Mouse (Mus musculus): Measurements from ENCODE around the gene Rem1.
"Not testable (repeated sequence)": the region's sequence is repeated elsewhere in the genome, so short reads cannot be mapped to it uniquely, and the experiment has no call there.

Gene Rem1

GRCm38 (mm10) chr2:152628066-152628465, 1.3 kb downstream of the Rem1 start:
- no peak for DNase-seq (ENCODE audit: extremely low read depth, insufficient read length, low spot score)

DNA sequence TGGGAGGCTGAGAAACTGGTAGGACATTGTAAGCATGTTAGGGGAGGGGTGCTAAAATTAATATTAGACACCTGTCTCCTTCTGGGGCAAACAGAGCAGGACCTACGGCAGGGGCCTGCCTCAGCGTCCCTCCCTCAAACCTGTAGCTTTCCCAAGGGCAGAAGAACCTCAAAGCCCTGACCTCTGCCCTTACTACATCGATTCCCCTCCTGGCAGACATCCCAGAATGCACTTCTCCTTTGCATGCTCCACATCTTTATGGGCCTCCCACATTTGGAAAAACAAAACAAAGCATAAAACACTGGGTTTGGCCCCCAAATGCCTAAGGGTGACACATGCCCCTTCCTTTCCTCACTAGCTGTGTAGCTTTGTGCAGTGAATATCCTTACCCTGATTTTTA, 2.5 kb downstream of the Rem1 start:
- DNase-seq (ENCODE audit: extremely low read depth, insufficient read length, low spot score) = no peak

GRCm38 (mm10) chr2:152629904-152630303, 3.2 kb downstream of the Rem1 start:
- DNase-seq (ENCODE audit: extremely low read depth, insufficient read length, low spot score) = no peak

GRCm38 (mm10) chr2:152633334-152633733, 6.6 kb downstream of the Rem1 start:
- no peak for DNase-seq (ENCODE audit: extremely low read depth, insufficient read length, low spot score)

DNA sequence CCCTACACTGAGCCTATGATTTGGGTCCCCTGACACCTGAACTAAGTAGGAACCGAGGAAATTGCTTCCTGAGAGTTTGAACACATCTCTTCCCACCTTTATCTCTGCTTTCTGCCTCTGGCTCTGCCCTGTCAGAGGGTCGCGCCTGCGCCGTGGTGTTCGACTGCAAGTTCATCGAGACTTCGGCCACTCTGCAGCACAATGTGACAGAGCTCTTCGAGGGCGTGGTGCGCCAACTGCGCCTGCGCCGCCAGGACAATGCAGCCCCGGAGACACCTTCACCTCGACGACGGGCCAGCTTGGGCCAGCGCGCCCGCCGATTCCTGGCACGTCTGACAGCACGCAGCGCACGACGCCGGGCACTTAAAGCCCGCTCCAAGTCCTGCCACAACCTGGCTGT, 7.6 kb downstream of the Rem1 start:
- no peak for DNase-seq (ENCODE audit: extremely low read depth, insufficient read length, low spot score)

DNA sequence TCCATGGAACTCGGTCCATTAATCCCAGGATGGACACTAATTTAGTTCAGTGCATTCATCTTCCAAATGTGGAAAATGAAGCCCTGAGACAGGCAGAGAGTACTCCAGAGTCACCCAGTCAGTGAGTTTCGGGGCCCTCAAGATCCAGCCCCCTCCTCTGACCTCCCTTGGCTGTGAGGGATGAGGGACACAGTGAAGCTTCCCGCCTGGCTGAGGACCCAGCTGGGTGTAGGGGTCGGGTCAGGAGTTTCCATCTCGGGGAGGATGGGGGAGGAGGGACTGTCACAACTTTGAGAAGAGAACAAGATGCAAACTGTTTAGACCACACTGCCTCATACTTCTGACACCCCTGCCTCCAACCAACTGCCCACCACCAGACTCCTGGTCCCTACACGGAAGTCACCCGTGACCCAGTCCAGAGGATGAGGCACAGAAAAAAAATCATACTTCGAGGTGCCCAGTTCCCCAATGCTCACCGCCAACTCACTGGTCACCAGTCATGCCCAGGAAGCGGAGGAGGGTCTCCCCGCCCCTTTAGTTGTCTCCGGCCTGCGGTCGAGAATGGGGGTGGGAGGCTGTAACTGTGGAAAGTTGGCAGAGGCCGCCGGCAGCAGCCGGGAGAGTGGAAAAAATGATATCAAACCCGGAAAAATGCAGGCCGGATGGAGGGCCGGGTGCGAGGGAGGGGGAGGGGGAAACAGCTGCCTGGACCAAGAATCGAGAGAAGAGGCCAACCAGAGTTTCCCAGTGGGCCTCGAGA, 9.7 kb downstream of the Rem1 start:
- no peak for DNase-seq (ENCODE audit: extremely low read depth, insufficient read length, low spot score)

DNA sequence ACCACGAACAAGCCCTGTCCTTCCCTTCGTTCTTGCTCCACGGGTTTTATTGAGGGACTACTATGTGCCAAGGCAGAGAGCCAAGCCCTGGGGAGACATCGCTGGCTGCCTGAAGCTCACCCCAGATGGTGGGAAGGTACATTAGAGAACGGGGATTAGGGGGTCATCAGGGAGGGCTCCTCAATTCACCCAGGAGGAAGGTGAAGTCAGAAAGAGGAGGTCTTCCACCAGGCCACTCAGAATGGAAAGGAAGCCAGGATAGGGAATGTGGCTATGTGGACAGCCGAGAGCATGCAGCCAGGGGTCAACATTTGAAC, 10.2 kb downstream of the Rem1 start:
- no peak for DNase-seq (ENCODE audit: extremely low read depth, insufficient read length, low spot score)

DNA sequence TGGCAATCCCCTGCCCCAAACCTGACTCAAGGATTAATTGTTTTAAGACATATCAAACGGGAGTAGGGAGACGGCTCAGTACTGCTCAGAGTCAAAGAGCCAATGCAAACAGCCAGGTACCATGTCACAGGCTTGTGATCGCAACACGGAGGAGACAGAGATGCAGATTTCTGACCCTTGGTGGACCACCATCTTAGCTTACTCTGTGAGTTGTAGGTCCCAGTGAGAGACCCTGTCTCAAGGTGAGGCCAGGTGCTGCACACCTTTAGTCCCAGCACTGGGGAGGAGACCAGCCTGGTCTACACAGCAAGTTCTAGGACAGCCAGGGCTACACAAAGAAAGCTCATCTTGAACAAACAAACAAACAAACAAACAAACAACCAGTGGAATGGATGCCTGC, 10.6 kb downstream of the Rem1 start:
- DNase-seq (ENCODE audit: extremely low read depth, insufficient read length, low spot score) = no peak

DNA sequence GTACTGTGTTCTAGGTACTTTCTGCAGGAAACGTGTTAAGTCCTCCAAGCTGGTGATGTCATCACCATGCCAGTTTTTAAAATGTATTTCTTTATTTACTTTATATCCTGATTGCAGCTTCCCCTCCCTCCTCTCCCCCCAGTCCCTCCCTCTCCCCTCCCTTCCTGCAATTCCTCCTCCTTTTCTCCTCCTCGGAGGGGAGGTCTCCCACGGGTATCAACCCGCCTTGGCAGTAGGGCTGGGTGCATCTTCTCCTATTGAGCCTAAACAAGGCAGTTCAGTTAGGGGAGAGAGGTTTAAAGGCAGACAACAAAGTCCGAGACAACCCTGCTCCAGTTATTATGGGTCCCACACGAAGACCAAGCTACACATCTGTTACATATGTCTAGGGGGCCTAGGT, 12.1 kb downstream of the Rem1 start:
- no peak for DNase-seq (ENCODE audit: extremely low read depth, insufficient read length, low spot score)

- no peak for DNase-seq (ENCODE audit: extremely low read depth, insufficient read length, low spot score)
These were observed 12.8 kb downstream of the Rem1 start for GRCm38 (mm10) chr2:152639406-152640113.

- DNase-seq (ENCODE audit: extremely low read depth, insufficient read length, low spot score) = peak; percentile 70
These were observed 26.3 kb downstream of the Rem1 start for GRCm38 (mm10) chr2:152652901-152653620.

- DNase-seq (ENCODE audit: extremely low read depth, insufficient read length, low spot score) = peak; percentile 70
These were observed 27.3 kb downstream of the Rem1 start for GRCm38 (mm10) chr2:152653874-152654715.

DNA sequence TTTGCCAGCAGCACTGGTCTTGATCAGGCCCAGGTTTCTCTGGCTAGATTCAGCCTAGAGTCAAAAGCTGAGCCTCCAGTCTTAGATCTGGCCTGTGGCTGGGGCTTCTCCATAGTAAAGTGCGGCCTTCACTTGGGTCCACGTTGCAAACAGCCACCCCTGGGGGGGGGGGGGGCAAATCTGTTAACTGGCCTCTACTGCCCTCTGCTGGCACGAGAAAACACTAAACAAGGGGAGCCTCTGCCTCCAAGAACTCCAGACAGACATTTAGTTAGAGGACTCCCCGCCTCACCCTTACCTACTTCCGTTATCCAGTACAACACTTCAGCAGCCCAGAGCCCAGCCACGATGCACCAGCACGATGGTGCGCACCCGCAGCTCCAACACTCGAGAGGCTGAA, 30.6 kb downstream of the Rem1 start:
- DNase-seq (ENCODE audit: extremely low read depth, insufficient read length, low spot score) = peak; percentile 44

DNA sequence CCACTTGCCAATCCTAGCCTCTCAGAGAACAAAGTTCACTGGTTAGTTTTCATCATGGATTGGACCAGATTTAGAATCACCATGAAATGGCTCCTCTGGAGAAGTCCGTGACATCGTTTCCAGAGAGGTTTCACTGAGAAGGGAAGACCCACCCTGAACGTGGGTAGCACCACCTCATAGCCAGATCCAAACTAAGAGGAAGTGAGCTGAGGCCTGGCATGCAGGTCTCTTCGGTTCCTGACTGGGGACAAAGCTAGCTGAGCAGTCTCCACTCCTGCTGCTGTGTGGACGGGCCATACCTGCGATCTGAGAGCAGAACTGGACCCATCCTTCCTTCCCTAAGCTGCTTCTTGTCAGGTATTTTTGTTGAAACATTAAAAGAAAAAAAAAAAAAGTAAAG, 34.4 kb downstream of the Rem1 start:
- DNase-seq (ENCODE audit: extremely low read depth, insufficient read length, low spot score) = no peak

DNA sequence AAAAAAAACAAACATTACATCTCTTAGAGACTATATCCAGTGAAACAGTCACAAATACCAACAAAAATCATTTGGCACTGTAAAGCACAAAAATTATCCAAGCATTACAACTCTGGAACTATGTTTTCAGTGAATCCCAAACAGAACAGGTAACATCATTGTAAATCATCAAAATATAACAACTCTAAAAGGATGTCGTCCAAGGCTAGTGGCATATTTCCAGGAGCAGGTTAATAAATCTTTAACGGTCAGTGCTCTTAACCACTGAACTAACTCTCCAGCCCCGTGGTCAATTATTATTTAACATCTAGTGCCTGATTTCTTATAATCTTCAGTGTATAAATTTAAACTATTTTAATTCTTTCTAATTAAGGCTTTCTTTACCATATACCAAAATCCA, 39.4 kb downstream of the Rem1 start:
- not testable (repeated sequence) for DNase-seq (ENCODE audit: extremely low read depth, insufficient read length, low spot score)

GRCm38 (mm10) chr2:152669256-152669638, 42.5 kb downstream of the Rem1 start, which contains the start of gene H13:
H13 (plus strand) TSS chr2:152669461.
- DNase-seq (ENCODE audit: extremely low read depth, insufficient read length, low spot score) = peak; percentile 97

- DNase-seq (ENCODE audit: extremely low read depth, insufficient read length, low spot score) = peak; percentile 59
These were observed 43.1 kb downstream of the Rem1 start for GRCm38 (mm10) chr2:152669639-152670484.

GRCm38 (mm10) chr2:152670983-152671641, 44.4 kb downstream of the Rem1 start:
- DNase-seq (ENCODE audit: extremely low read depth, insufficient read length, low spot score) = no peak

GRCm38 (mm10) chr2:152671642-152671999, 44.9 kb downstream of the Rem1 start:
- no peak for DNase-seq (ENCODE audit: extremely low read depth, insufficient read length, low spot score)
